Mouse (Mus musculus) B cell, adult (primary cell): ENCODE measurements around the gene Dnah7a. TPM values are rescaled to one million over a fixed set of nuclear protein-coding genes. Genes with fewer than 3 reads are reported as not detected.

Source experiments
- total RNA-seq: library from RNA; stranded (reverse); gene quantifications from 4 replicates; pipeline ENCODE4 v1.2.4, GENCODE M21; 2023; ENCODE audit not compliant: inconsistent age

Gene Dnah7a
- 0.06 to 0.83 TPM in 2 of 4 replicates, not detected in the others for total RNA-seq

DNA sequence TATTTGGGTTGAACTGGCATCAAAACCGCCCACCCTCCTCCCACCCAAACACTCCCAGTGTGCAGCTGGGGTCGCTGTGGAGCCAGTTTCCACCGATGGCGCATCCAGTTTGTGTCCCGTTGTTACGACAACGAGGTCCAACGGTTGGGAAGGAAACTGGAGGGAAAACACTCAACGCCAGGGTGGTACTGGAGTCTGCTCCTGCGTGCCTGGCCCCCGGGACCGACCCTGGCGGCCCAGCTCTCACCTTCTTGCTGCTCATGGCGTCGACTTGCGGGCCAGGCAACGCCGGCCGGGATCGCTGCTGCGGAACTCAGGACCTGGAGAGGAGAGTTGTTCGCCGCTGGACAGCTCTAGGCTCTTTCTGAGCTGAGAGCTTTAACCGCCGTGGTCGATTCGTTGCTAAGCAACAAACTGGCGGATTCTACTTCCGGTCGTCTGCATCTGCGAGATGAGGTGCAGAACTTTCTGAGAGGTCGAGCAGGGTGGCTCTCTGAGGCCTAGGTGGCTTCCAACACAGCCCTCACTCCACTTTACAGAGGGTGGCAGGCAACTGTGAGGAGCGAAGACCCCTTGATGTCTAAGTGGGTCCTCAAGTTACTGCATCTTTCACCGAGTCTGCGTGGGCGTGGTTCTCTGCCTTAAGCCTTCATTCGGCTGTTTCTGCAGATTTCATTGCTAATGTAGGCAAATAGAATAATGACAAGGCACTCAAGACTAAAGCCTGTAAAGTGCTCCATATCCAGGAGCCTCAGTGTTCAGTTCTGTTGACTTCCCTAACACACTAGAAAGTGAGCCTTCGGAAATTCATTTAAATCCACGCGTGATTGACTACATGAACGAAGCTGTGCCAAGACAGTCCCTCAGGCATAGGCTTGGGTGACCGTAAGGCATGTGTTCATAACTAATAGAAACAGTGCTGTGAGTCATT lies at the start of gene Dnah7a:
Gene Dnah7a, minus strand, starts transcription at position 354 of the 931 bp plus-strand sequence.

GRCm38 (mm10) chr1:53352327-53353261 lies 354.0 kb downstream of the Dnah7a start, which contains the start of the genes Asdurf, Gm28551 and Asnsd1:
Gene Asdurf, minus strand, starts transcription at chr1:53352619.
Gene Gm28551, minus strand, starts transcription at chr1:53352667.
Gene Asnsd1, minus strand, starts transcription at chr1:53352752.

Other genes with a start within 250 kb of the Dnah7a start
- gene Stk17b, start 78.4 kb upstream of the Dnah7a start, total RNA-seq: 1,073 to 1,175 TPM (median 1,129 TPM) in 4 replicates